Mouse (Mus musculus) kidney, embryonic 14.5 days (tissue): ENCODE results near the gene Filip1l. TPM values are rescaled to one million over a fixed set of nuclear protein-coding genes. Genes with fewer than 3 reads are reported as not detected.

Experiments used
- ATAC-seq: fragments of 200-750 bp; cut with Nextera tagmentation; 2 replicates; pipeline ENCODE4 v1.8.0; 2017; ENCODE audit warnings: moderate number of reproducible peaks, mild to moderate bottlenecking, moderate TSS enrichment, moderate library complexity; ENCODE audit not compliant: low FRiP score, low TSS enrichment
- H3K27ac ChIP-seq: fragments of 300-500 bp; sonication (generic); 2 replicates; pipeline ENCODE4 v1.5.1; 2014; ENCODE audit warnings: low read depth, mild to moderate bottlenecking, low read length, moderate library complexity, mixed read lengths
- H3K27me3 ChIP-seq: fragments of 300-500 bp; sonication (generic); 2 replicates; pipeline ENCODE4 v1.6.1; 2014; ENCODE audit warnings: mild to moderate bottlenecking, low read length; ENCODE audit not compliant: control insufficient read depth, insufficient read depth
- H3K36me3 ChIP-seq: fragments of 300-500 bp; sonication (generic); 2 replicates; pipeline ENCODE4 v1.6.1; 2014; ENCODE audit warnings: low read length, mixed read lengths; ENCODE audit not compliant: control insufficient read depth, insufficient read depth
- H3K4me1 ChIP-seq: fragments of 300-500 bp; sonication (generic); 2 replicates; pipeline ENCODE4 v1.6.1; 2014; ENCODE audit warnings: low read length, mixed read lengths; ENCODE audit not compliant: control insufficient read depth, insufficient read depth
- H3K4me2 ChIP-seq: fragments of 300-500 bp; sonication (generic); replicated peaks from 2 replicates; pipeline ENCODE4 v1.6.1; 2014; ENCODE audit warnings: low read depth, mild to moderate bottlenecking, low read length
- H3K4me3 ChIP-seq: fragments of 300-500 bp; sonication (generic); 2 replicates; pipeline ENCODE4 v1.5.1; 2014; ENCODE audit warnings: mild to moderate bottlenecking, low read length
- H3K9ac ChIP-seq: fragments of 300-500 bp; sonication (generic); 2 replicates; pipeline ENCODE4 v1.6.1; 2014; ENCODE audit warnings: low read depth, mild to moderate bottlenecking, low read length, moderate library complexity
- H3K9me3 ChIP-seq: fragments of 300-500 bp; sonication (generic); 2 replicates; pipeline ENCODE4 v1.6.1; 2016; ENCODE audit warnings: low read length; ENCODE audit not compliant: control insufficient read depth
- WGBS: fragments of 180-500 bp; shearing (Covaris S2); extraction: QIAGEN DNeasy Blood & Tissue Kit; methylation state at CpG from one replicate; pipeline ENCODE4 v1.1.7; 2014; 5-methylcytosine and 5-hydroxymethylcytosine counted together
- polyA plus RNA-seq: library from polyadenylated mRNA; unstranded; fragments of >200 nt; fragmentation: Nextera tagmentation; extraction: Ambion mirVana; gene quantifications from 2 replicates; pipeline ENCODE4 v1.2.1, GENCODE M21; 2014

Filip1l gene
- polyA plus RNA-seq, 1 experiment from 2014 or later: 21.1 TPM

GRCm38 (mm10) chr16:57555667-57556066, 202.8 kb downstream of the Filip1l start:
- H3K27ac ChIP-seq: no peak overlapping the region
- H3K27me3 ChIP-seq: no peaks in the 10 kb centered on the region
- H3K36me3 ChIP-seq: no peaks in the 10 kb centered on the region; the same call in 1 of the 2 replicates
- H3K4me1 ChIP-seq: peaks cover 2% of the 10 kb centered on the region; the same call in 1 of the 2 replicates
- no peak overlapping the region for H3K9ac ChIP-seq
- H3K4me2 ChIP-seq: no peak overlapping the region
- H3K9me3 ChIP-seq: no peaks in the 10 kb centered on the region
- no peak for ATAC-seq
- H3K4me3 ChIP-seq: no peak overlapping the region
- WGBS: 45% methylated on average over 4 of the region's 4 CpGs

GRCm38 (mm10) chr16:57556244-57556643, 203.4 kb downstream of the Filip1l start:
- WGBS: 66% methylated on average over 2 of the region's 2 CpGs

DNA sequence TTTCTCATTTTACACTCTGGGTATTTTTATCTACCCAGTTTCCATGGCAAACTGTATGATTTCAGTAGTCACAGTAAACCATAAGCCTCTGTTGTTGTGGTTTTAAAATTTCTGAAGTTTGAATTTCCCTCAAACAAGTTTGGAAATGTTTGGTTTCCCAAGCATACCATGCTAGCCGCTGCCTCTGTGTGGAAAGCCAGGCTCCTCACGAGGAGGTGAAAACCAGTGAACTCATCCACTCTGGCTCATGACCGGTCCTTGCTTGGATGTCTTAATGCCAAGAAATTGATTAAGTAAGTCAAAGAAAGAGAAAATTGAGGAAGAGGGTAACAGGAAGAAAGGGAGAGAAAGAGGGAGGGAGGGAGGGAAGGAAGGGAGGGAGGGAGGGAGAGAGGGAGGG, 205.4 kb downstream of the Filip1l start:
- ATAC-seq: no peak
- Histone ChIP-seq H3K4me3 (no peak overlapping the region), H3K4me1 (peaks cover 2% of the 10 kb centered on the region; the same call in 1 of the 2 replicates), H3K9ac (no peak overlapping the region), H3K9me3 (no peaks in the 10 kb centered on the region), H3K4me2 (no peak overlapping the region), H3K27me3 (no peaks in the 10 kb centered on the region), H3K27ac (no peak overlapping the region), H3K36me3 (no peaks in the 10 kb centered on the region; the same call in 1 of the 2 replicates)
- WGBS: 88% methylated on average over 3 of the region's 3 CpGs

More at GRCm38 (mm10) chr16:57556244-57556643, 203.4 kb downstream of the Filip1l start:
- Histone ChIP-seq H3K27ac (peak overlapping the region; percentile 14; the same call in 1 of the 2 replicates), H3K36me3 (no peaks in the 10 kb centered on the region; the same call in 1 of the 2 replicates), H3K4me1 (peaks cover 2% of the 10 kb centered on the region; the same call in 1 of the 2 replicates), H3K4me3 (no peak overlapping the region), H3K9me3 (no peaks in the 10 kb centered on the region), H3K27me3 (no peaks in the 10 kb centered on the region), H3K9ac (no peak overlapping the region), H3K4me2 (no peak overlapping the region)
- ATAC-seq: no peak

GRCm38 (mm10) chr16:57560185-57560584, 207.3 kb downstream of the Filip1l start:
- Histone ChIP-seq H3K9me3 (no peaks in the 10 kb centered on the region), H3K36me3 (no peaks in the 10 kb centered on the region; the same call in 1 of the 2 replicates), H3K4me1 (no peaks in the 10 kb centered on the region), H3K4me3 (no peak overlapping the region), H3K27ac (no peak overlapping the region), H3K9ac (no peak overlapping the region), H3K27me3 (no peaks in the 10 kb centered on the region), H3K4me2 (no peak overlapping the region)
- no peak for ATAC-seq
- 96% methylated on average over 1 of the region's 1 CpGs for WGBS

GRCm38 (mm10) chr16:57563453-57563852, 210.6 kb downstream of the Filip1l start:
- Histone ChIP-seq H3K9ac (no peak overlapping the region), H3K27me3 (no peaks in the 10 kb centered on the region), H3K4me2 (no peak overlapping the region), H3K27ac (0 out of 2 replicates have a peak overlapping the region, but pooled peaks have one; percentile 7), H3K9me3 (no peaks in the 10 kb centered on the region), H3K4me1 (no peaks in the 10 kb centered on the region), H3K4me3 (no peak overlapping the region), H3K36me3 (no peaks in the 10 kb centered on the region; the same call in 1 of the 2 replicates)
- ATAC-seq: peak; percentile 64; the same call in 1 of the 2 replicates
- WGBS: 44% methylated on average over 3 of the region's 3 CpGs

- Histone ChIP-seq H3K4me1 (no peaks in the 10 kb centered on the region), H3K4me2 (no peak overlapping the region), H3K9ac (no peak overlapping the region), H3K27me3 (no peaks in the 10 kb centered on the region), H3K4me3 (no peak overlapping the region), H3K27ac (no peak overlapping the region; the same call in 1 of the 2 replicates), H3K9me3 (no peaks in the 10 kb centered on the region), H3K36me3 (no peaks in the 10 kb centered on the region)
- no peak for ATAC-seq
- 57% methylated on average over 1 of the region's 1 CpGs for WGBS
Observed at GRCm38 (mm10) chr16:57564807-57565206, 211.9 kb downstream of the Filip1l start.

- 60% methylated on average over 3 of the region's 3 CpGs for WGBS
- Histone ChIP-seq H3K27ac (no peak overlapping the region), H3K9ac (no peak overlapping the region)
Observed at GRCm38 (mm10) chr16:57566215-57566614, 213.3 kb downstream of the Filip1l start.

GRCm38 (mm10) chr16:57568648-57569404, 215.9 kb downstream of the Filip1l start:
- H3K36me3 ChIP-seq: peaks cover 14% of the 10 kb centered on the region; the same call in 1 of the 2 replicates
- ATAC-seq: no peak
- H3K4me3 ChIP-seq: no peak overlapping the region
- no peaks in the 10 kb centered on the region for H3K27me3 ChIP-seq
- H3K4me1 ChIP-seq: no peaks in the 10 kb centered on the region
- no peak overlapping the region for H3K9ac ChIP-seq
- WGBS: 91% methylated on average over 7 of the region's 7 CpGs
- no peak overlapping the region for H3K27ac ChIP-seq
- H3K4me2 ChIP-seq: no peak overlapping the region
- H3K9me3 ChIP-seq: no peaks in the 10 kb centered on the region

More at GRCm38 (mm10) chr16:57566215-57566614, 213.3 kb downstream of the Filip1l start:
- Histone ChIP-seq H3K36me3 (peaks cover 4% of the 10 kb centered on the region; the same call in 1 of the 2 replicates), H3K4me1 (no peaks in the 10 kb centered on the region), H3K4me2 (no peak overlapping the region), H3K4me3 (no peak overlapping the region), H3K27me3 (no peaks in the 10 kb centered on the region), H3K9me3 (no peaks in the 10 kb centered on the region)
- ATAC-seq: no peak

DNA sequence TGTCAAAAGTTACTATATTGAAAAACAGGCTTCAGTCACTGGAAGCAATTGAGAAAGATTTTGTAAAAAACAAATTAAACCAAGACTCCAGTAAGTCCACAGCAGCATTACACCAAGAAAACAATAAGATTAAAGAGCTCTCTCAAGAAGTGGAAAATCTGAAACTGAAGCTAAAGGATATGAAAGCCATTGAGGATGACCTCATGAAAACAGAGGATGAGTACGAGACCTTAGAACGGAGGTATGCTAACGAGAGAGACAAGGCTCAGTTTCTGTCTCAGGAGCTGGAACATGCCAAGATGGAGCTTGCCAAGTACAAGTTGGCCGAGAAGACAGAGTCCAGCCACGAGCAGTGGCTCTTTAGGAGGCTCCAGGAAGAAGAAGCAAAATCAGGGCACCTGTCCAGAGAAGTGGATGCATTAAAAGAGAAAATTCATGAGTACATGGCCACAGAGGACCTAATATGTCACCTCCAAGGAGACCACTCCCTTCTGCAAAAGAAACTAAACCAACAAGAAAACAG, 218.0 kb downstream of the Filip1l start:
- Histone ChIP-seq H3K4me2 (no peak overlapping the region), H3K27ac (no peak overlapping the region), H3K9me3 (no peaks in the 10 kb centered on the region), H3K4me3 (no peak overlapping the region), H3K27me3 (no peaks in the 10 kb centered on the region), H3K36me3 (peaks cover 14% of the 10 kb centered on the region; the same call in 1 of the 2 replicates), H3K9ac (no peak overlapping the region), H3K4me1 (no peaks in the 10 kb centered on the region)
- no peak for ATAC-seq
- WGBS: 91% methylated on average over 5 of the region's 5 CpGs
